Mouse (Mus musculus) lung, embryonic 14.5 days (tissue): ENCODE results near the gene H2-Ke6. TPM values are rescaled to one million over a fixed set of nuclear protein-coding genes. Genes with fewer than 3 reads are reported as not detected.

Source experiments
- ATAC-seq: fragments of 200-750 bp; cut with Nextera tagmentation; 2 replicates; pipeline ENCODE4 v1.8.0; 2017; ENCODE audit warnings: mild to moderate bottlenecking, moderate TSS enrichment, moderate library complexity; ENCODE audit not compliant: insufficient read depth
- DNase-seq: peaks from one replicate; pipeline ENCODE4 v3.0.0-alpha.2; 2015
- H3K27ac ChIP-seq: fragments of 300-500 bp; sonication (generic); 2 replicates; pipeline ENCODE4 v1.5.1; 2014; ENCODE audit warnings: low read depth, mild to moderate bottlenecking, moderate library complexity
- H3K27me3 ChIP-seq: fragments of 300-500 bp; sonication (generic); 2 replicates; pipeline ENCODE4 v1.6.1; 2014; ENCODE audit warnings: low read length, control low read depth; ENCODE audit not compliant: insufficient read depth
- H3K36me3 ChIP-seq: fragments of 300-500 bp; sonication (generic); 2 replicates; pipeline ENCODE4 v1.6.1; 2014; ENCODE audit warnings: control low read depth; ENCODE audit not compliant: insufficient read depth
- H3K4me1 ChIP-seq: fragments of 300-500 bp; sonication (generic); 2 replicates; pipeline ENCODE4 v1.6.1; 2014; ENCODE audit warnings: antibody characterized with exemption, control low read depth; ENCODE audit not compliant: insufficient read depth
- H3K4me2 ChIP-seq: fragments of 300-500 bp; sonication (generic); 2 replicates; pipeline ENCODE4 v1.6.1; 2014; ENCODE audit warnings: mild to moderate bottlenecking
- H3K4me3 ChIP-seq: fragments of 300-500 bp; sonication (generic); 2 replicates; pipeline ENCODE4 v1.5.1; 2014; ENCODE audit warnings: low read depth, low read length
- H3K9ac ChIP-seq: fragments of 300-500 bp; sonication (generic); 2 replicates; pipeline ENCODE4 v1.6.1; 2014
- H3K9me3 ChIP-seq: fragments of 300-500 bp; sonication (generic); 2 replicates; pipeline ENCODE4 v1.6.1; 2016; ENCODE audit warnings: low read depth, low read length, control low read depth
- CTCF ChIP-seq: IDR thresholded peaks from 2 replicates; pipeline ENCODE4 v1.5.1; 2016; ENCODE audit warnings: antibody characterized with exemption, low read depth
- WGBS: fragments of 180-500 bp; shearing (Covaris S2); extraction: QIAGEN DNeasy Blood & Tissue Kit; methylation state at CpG from one replicate; pipeline ENCODE4 v1.1.7; 2014; 5-methylcytosine and 5-hydroxymethylcytosine counted together
- microRNA counts: library from miRNA; unstranded; fragments of <30 nt; microRNA quantifications from one replicate; lab custom pipeline; 2016
- microRNA-seq: library from miRNA; unstranded; fragments of <30 nt; microRNA quantifications from one replicate; pipeline ENCODE4, GENCODE M21; 2016; ENCODE audit warnings: borderline number of aligned reads
- polyA plus RNA-seq: library from polyadenylated mRNA; unstranded; fragments of >200 nt; fragmentation: Nextera tagmentation; extraction: Ambion mirVana; gene quantifications from 2 replicates; pipeline ENCODE4 v1.2.1, GENCODE M21; 2014

Gene H2-Ke6
- polyA plus RNA-seq, 1 experiment from 2014 or later, result 40.6 TPM

DNA sequence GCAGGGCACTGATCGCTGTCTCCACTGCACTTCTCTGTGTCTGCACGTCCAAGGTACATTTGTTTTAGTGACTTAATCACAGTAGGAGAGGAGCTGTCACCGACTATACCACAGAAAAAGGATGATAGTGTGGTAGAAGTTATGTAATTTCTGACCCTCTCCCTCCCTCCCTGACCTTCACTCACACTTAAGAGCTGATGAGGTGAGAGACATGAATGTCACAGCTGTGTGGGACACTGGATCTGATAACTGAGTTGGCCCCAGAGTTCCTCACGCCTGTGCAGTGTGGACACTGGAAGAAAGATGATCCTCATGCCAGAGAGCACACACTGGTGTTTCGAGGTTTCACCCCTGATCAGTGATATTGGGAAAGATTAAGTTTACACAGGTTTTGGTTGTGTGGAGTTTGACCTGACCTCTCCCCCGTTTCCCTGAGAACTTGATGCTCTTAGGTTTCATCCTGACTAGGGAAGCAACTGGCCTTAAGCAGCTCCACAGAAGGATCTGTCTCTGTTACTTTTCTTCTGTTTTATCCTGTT is 48.3 kb downstream of the H2-Ke6 start:
- peak; percentile 32 for DNase-seq
- Histone ChIP-seq H3K36me3 (no peaks in the 10 kb centered on the region), H3K4me2 (no peak overlapping the region), H3K27me3 (peaks cover 42% of the 10 kb centered on the region), H3K4me3 (no peak overlapping the region), H3K9ac (no peak overlapping the region), H3K9me3 (no peaks in the 10 kb centered on the region), H3K4me1 (peaks cover 5% of the 10 kb centered on the region; the same call in 1 of the 2 replicates), H3K27ac (no peak overlapping the region)
- no peak for TF ChIP-seq CTCF
- ATAC-seq, result no peak
- 37% methylated on average over 6 of the region's 6 CpGs for WGBS

DNA sequence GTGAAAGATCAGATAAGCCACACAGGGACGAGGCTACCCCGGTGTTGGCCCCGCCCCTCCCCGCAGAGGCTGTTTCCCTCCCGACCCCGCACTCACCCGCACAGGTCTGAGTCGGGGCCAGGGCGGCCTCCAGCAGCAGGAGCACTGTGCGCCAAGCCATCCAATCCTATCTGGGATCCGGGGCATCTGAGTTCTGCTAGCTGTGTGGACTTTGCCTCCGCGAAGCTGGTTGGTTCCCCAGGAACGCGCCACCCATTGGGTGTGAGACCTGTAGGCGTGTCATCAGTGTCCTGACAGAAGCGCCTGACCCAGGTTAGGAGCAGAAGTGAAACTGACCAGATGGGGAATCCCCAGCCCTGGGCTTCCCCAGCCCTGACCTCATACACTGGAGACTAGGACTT is 49.2 kb downstream of the H2-Ke6 start:
- peak; percentile 60 for DNase-seq
- H3K4me1 ChIP-seq, result peaks cover 5% of the 10 kb centered on the region; the same call in 1 of the 2 replicates
- no peaks in the 10 kb centered on the region for H3K36me3 ChIP-seq
- peak; percentile 13; the same call in 1 of the 2 replicates for ATAC-seq
- under 1% methylated on average over 17 of the region's 17 CpGs for WGBS
- TF ChIP-seq CTCF, result no peak
- no peaks in the 10 kb centered on the region for H3K9me3 ChIP-seq
- H3K27ac ChIP-seq, result no peak overlapping the region
- H3K27me3 ChIP-seq, result peaks cover 42% of the 10 kb centered on the region
- H3K4me3 ChIP-seq, result peak overlapping the region; percentile 32
- no peak overlapping the region for H3K9ac ChIP-seq
- peak overlapping the region; percentile 59 for H3K4me2 ChIP-seq

DNA sequence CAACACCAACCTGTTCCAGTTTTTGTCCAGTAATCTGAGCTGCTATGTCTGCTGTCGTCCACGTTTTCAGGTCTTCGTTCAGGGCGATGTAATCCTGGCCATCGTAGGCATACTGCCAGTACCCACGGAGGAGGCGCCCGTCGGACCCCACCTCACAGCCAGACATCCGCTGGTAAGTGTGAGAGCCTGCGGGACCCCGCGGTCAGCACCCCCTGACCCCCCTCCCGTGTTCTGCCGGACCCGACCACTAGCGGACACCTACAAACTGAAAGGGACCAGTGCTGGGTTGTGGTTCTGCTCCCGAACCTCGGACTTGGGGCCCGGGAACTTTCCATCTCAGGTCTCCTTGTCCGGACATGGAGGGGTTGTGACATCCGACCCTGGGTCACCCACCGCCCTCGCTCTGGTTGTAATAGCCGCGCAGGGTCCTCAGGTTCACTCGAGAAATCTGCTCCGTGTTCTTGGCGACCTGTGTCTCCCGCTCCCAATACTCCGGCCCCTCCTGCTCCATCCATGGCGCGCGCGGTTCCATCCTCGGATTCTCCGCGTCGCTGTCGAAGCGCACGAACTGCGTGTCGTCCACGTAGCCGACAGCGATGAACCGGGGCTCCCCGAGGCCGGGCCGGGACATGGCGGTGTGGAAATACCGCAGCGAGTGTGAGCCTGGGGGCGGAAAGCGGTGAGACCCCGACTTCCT is 49.9 kb downstream of the H2-Ke6 start:
- no peak for ATAC-seq
- H3K36me3 ChIP-seq, result no peaks in the 10 kb centered on the region
- H3K4me1 ChIP-seq, result peaks cover 5% of the 10 kb centered on the region; the same call in 1 of the 2 replicates
- H3K9me3 ChIP-seq, result no peaks in the 10 kb centered on the region
- no peak for TF ChIP-seq CTCF
- peaks cover 42% of the 10 kb centered on the region for H3K27me3 ChIP-seq
- no peak for DNase-seq
- no peak overlapping the region for H3K9ac ChIP-seq
- H3K27ac ChIP-seq, result no peak overlapping the region
- peak overlapping the region; percentile 32 for H3K4me3 ChIP-seq
- WGBS, result 2% methylated on average over 56 of the region's 57 CpGs
- H3K4me2 ChIP-seq, result peak overlapping the region; percentile 59

MicroRNA genes within 50 kb of the gene (microRNA counts, 519-probe panel; counts per million panel counts)
- 30.5 counts per million for microRNA mmu-miR-219 (lab: Ali Mortazavi, UCI)

Small RNA genes lying within 50 kb of the gene (microRNA-seq; reads per million reads assigned to microRNA genes)
- gene Mir219a-1 (not detected), gene Mir219c (not detected)

Other genes with a start within 250 kb of the H2-Ke6 start
- 31.9 and 35.4 TPM in 2 replicates for gene Angptl4, start 246.2 kb downstream of the H2-Ke6 start, polyA plus RNA-seq
- 65.1 and 65.4 TPM in 2 replicates for gene Kank3, start 217.5 kb downstream of the H2-Ke6 start, polyA plus RNA-seq
- 1,180 and 1,276 TPM in 2 replicates for gene Rps28, start 203.5 kb downstream of the H2-Ke6 start, polyA plus RNA-seq
- gene Ndufa7, start 203.5 kb downstream of the H2-Ke6 start, polyA plus RNA-seq, result 470 and 474 TPM in 2 replicates
- gene Cd320, start 185.0 kb downstream of the H2-Ke6 start, polyA plus RNA-seq, result 71.1 and 76.3 TPM in 2 replicates
- gene Gm7029, start 154.2 kb downstream of the H2-Ke6 start, polyA plus RNA-seq, result not detected in 2 replicates
- gene Kifc1, start 137.4 kb downstream of the H2-Ke6 start, polyA plus RNA-seq, result 8.3 and 9.3 TPM in 2 replicates
- gene Platr17, start 122.9 kb downstream of the H2-Ke6 start, polyA plus RNA-seq, result 0.32 TPM in 1 of 2 replicates, not detected in the other
- gene Daxx, start 118.6 kb downstream of the H2-Ke6 start, polyA plus RNA-seq, result 39.3 and 47.1 TPM in 2 replicates
- 30.1 and 31.4 TPM in 2 replicates for gene Tapbp, start 112.2 kb downstream of the H2-Ke6 start, polyA plus RNA-seq
- gene Zbtb22, start 112.2 kb downstream of the H2-Ke6 start, polyA plus RNA-seq, result 11.1 and 13.2 TPM in 2 replicates
- 38.2 and 49.1 TPM in 2 replicates for gene Rgl2, start 98.5 kb downstream of the H2-Ke6 start, polyA plus RNA-seq
- 142 and 145 TPM in 2 replicates for gene Pfdn6, start 87.7 kb downstream of the H2-Ke6 start, polyA plus RNA-seq
- gene Wdr46, start 87.4 kb downstream of the H2-Ke6 start, polyA plus RNA-seq, result 29.5 and 37.2 TPM in 2 replicates
- 2.3 and 2.6 TPM in 2 replicates for gene B3galt4, start 76.6 kb downstream of the H2-Ke6 start, polyA plus RNA-seq
- gene Vps52, start 72.2 kb downstream of the H2-Ke6 start, polyA plus RNA-seq, result 34.2 and 34.8 TPM in 2 replicates
- gene Rps18, start 72.1 kb downstream of the H2-Ke6 start, polyA plus RNA-seq, result 2,038 and 2,085 TPM in 2 replicates
- 24.4 and 32.9 TPM in 2 replicates for gene H2-K1, start 27.7 kb downstream of the H2-Ke6 start, polyA plus RNA-seq
- gene Ring1, start 3.4 kb downstream of the H2-Ke6 start, polyA plus RNA-seq, result 5.6 and 6.6 TPM in 2 replicates
- gene Slc39a7, start 3.6 kb upstream of the H2-Ke6 start, polyA plus RNA-seq, result 102 and 105 TPM in 2 replicates
- 30.3 and 35.3 TPM in 2 replicates for gene Rxrb, start 3.8 kb upstream of the H2-Ke6 start, polyA plus RNA-seq
- 4.3 and 5.0 TPM in 2 replicates for gene Col11a2, start 11.4 kb upstream of the H2-Ke6 start, polyA plus RNA-seq
- gene H2-Oa, start 64.3 kb upstream of the H2-Ke6 start, polyA plus RNA-seq, result 0.26 TPM in 1 of 2 replicates, not detected in the other
- gene H2-DMa, start 91.5 kb upstream of the H2-Ke6 start, polyA plus RNA-seq, result 9.8 and 15.5 TPM in 2 replicates
- gene Brd2, start 94.6 kb upstream of the H2-Ke6 start, polyA plus RNA-seq, result 153 TPM in 2 replicates
- 0.91 and 1.1 TPM in 2 replicates for gene H2-DMb2, start 115.2 kb upstream of the H2-Ke6 start, polyA plus RNA-seq
- gene H2-DMb1, start 125.0 kb upstream of the H2-Ke6 start, polyA plus RNA-seq, result 1.1 TPM in 2 replicates
- 3.5 and 4.0 TPM in 2 replicates for gene Tap1, start 159.5 kb upstream of the H2-Ke6 start, polyA plus RNA-seq
- 3.4 and 4.5 TPM in 2 replicates for gene Psmb9, start 159.7 kb upstream of the H2-Ke6 start, polyA plus RNA-seq
- gene Psmb8, start 169.7 kb upstream of the H2-Ke6 start, polyA plus RNA-seq, result 7.9 and 8.9 TPM in 2 replicates
- 3.0 and 3.7 TPM in 2 replicates for gene Tap2, start 175.5 kb upstream of the H2-Ke6 start, polyA plus RNA-seq
- not detected in 2 replicates for gene H2-Ob, start 210.8 kb upstream of the H2-Ke6 start, polyA plus RNA-seq
- 2.6 and 2.8 TPM in 2 replicates for gene H2-Ab1, start 229.6 kb upstream of the H2-Ke6 start, polyA plus RNA-seq